Mouse (Mus musculus) layer of hippocampus, postnatal 25 days (tissue): ENCODE data around the gene St3gal4. TPM values are rescaled to one million over a fixed set of nuclear protein-coding genes. Genes with fewer than 3 reads are reported as not detected.
"Not testable (repeated sequence)": the region's sequence is repeated elsewhere in the genome, so short reads cannot be mapped to it uniquely, and the experiment has no call there.

Source experiments
- DNase-seq, 2 experiments: peaks; one replicate each; pipeline ENCODE4 v3.0.0; 2022; ENCODE audit warnings: mixed read lengths in 2 of 2, low spot score in 1 of 2; ENCODE audit errors: extremely low spot score in 1 of 2
- total RNA-seq, 2 experiments: library from RNA; stranded (reverse); gene quantifications; 2 replicates each; pipeline ENCODE4 v1.2.3; 2021

The St3gal4 gene
- total RNA-seq, result 10 to 100 TPM; 23.9 to 24.5 TPM

GRCm38 (mm10) chr9:35119168-35119567 lies at the start of gene St3gal4:
Gene St3gal4 (minus strand): TSS chr9:35119268.
- no peak for DNase-seq

- DNase-seq, result no peak
Observed at GRCm38 (mm10) chr9:35166798-35167635, 47.9 kb upstream of the St3gal4 start.

GRCm38 (mm10) chr9:35166144-35166797 lies 47.2 kb upstream of the St3gal4 start:
- no peak for DNase-seq

- DNase-seq, result no peak
Observed at GRCm38 (mm10) chr9:35164142-35164874, 45.2 kb upstream of the St3gal4 start.

- no peak for DNase-seq
Observed at GRCm38 (mm10) chr9:35163011-35163690, 44.1 kb upstream of the St3gal4 start.

- DNase-seq, result no peak
Observed at GRCm38 (mm10) chr9:35161721-35162120, 42.7 kb upstream of the St3gal4 start.

- no peak for DNase-seq
Observed at GRCm38 (mm10) chr9:35160662-35161061, 41.6 kb upstream of the St3gal4 start.

GRCm38 (mm10) chr9:35158477-35158876 lies 39.4 kb upstream of the St3gal4 start:
- DNase-seq, result no peak

GRCm38 (mm10) chr9:35156862-35157261 lies 37.8 kb upstream of the St3gal4 start:
- no peak for DNase-seq

GRCm38 (mm10) chr9:35156002-35156710 lies 37.1 kb upstream of the St3gal4 start:
- no peak for DNase-seq

- DNase-seq, result no peak
Observed at GRCm38 (mm10) chr9:35152923-35153322, 33.9 kb upstream of the St3gal4 start.

- DNase-seq, result not testable (repeated sequence)
Observed at GRCm38 (mm10) chr9:35148822-35149221, 29.8 kb upstream of the St3gal4 start.

GRCm38 (mm10) chr9:35147261-35147660 lies 28.2 kb upstream of the St3gal4 start:
- DNase-seq, result not testable (repeated sequence)

GRCm38 (mm10) chr9:35145829-35146228 lies 26.8 kb upstream of the St3gal4 start:
- DNase-seq, result no peak

- no peak for DNase-seq
Observed at GRCm38 (mm10) chr9:35145118-35145517, 26.1 kb upstream of the St3gal4 start.

- no peak for DNase-seq
Observed at GRCm38 (mm10) chr9:35142221-35142620, 23.2 kb upstream of the St3gal4 start.

- no peak for DNase-seq
Observed at GRCm38 (mm10) chr9:35139231-35139744, 20.2 kb upstream of the St3gal4 start.

- no peak for DNase-seq
Observed at GRCm38 (mm10) chr9:35138029-35138428, 19.0 kb upstream of the St3gal4 start.

GRCm38 (mm10) chr9:35135575-35135974 lies 16.5 kb upstream of the St3gal4 start:
- DNase-seq, result no peak
